Mouse (Mus musculus): ENCODE results near the gene Pcca. TPM values are rescaled to one million over a fixed set of nuclear protein-coding genes. Genes with fewer than 3 reads are reported as not detected.

The Pcca gene
- polyA plus RNA-seq, 1 experiment = 7.2 TPM

DNA sequence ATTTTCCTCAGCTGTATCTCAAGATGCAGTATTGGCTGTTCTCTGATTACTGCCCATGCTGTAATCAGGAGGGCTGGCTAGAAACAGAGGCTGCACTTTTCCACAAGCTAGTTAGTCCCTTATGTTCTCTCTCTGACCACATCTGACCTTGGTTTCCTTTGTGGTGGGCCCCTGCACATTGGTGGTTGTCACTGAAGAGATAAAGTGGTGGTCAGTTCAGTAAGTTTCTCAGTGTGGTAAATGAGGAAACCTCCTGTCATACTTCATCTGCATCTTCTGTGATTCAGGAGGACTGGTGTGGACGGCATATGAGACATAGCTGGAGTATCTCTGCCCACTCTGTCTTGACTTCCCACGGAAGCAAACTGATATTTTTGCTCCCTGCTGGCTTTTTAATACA is 254.1 kb downstream of the Pcca start:
- no peak for DNase-seq
- H3K27me3 ChIP-seq (ENCODE audit: control insufficient read depth, insufficient read depth, low read length) = no peaks in the 10 kb centered on the region
- H3K4me1 ChIP-seq (replicated peaks; ENCODE audit: control insufficient read depth, insufficient read depth, low read length) = no peaks in the 10 kb centered on the region
- TF ChIP-seq POLR2A (IDR thresholded peaks at IDR 0.05; ENCODE audit: control insufficient read depth, extremely low read depth, insufficient read depth, low read length, poor library complexity) (no peak), CTCF (IDR thresholded peaks at IDR 0.05; ENCODE audit: borderline replicate concordance, control insufficient read depth, extremely low read depth, insufficient read depth, low read length, poor library complexity) (no peak)
- no peaks in the 10 kb centered on the region for H3K36me3 ChIP-seq (ENCODE audit: control insufficient read depth, insufficient read depth, low read length)
- no peak overlapping the region for H3K27ac ChIP-seq (ENCODE audit: control insufficient read depth, insufficient read depth, low read length)
- WGBS = 46% methylated on average over 2 of the region's 2 CpGs
- no peak overlapping the region for H3K4me3 ChIP-seq (ENCODE audit: control insufficient read depth, insufficient read depth, low read length)

DNA sequence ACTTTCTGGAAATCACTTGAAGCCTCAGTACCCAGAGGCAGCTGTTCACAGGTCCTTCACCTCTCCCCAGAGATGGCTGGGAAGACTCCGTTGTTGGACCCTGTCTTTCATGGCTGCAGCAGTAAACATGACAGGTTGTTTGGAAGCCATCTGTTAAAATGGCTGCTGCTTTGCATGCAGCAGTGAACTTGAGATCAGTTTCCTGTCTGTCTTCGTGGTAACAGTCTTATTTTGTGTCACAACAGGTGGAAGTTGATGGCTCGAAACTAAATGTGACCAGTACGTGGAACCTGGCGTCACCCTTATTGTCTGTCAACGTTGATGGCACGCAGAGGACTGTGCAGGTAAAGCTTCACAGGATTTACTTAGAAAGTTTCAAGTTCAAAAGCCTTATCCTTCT is 256.0 kb downstream of the Pcca start:
- H3K27me3 ChIP-seq (ENCODE audit: control insufficient read depth, insufficient read depth, low read length) = no peaks in the 10 kb centered on the region

DNA sequence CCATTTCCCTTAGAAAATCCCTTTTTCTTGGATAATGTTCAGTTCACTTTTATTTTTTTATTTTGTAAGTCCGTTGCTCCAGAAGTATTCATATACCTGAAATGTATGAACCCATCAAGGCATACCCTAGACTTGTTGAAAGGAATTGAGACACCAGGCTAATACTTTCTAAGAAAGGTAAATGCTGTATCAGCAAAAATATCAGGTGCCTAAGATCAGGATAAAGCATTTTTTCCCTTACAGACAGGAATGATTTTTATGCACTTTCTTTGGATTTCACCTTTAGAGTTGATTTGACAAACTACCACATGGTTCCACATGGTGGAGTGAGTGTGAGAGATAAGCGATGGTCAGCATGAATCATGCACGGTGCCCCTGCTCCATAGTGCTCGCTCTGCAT is 259.2 kb downstream of the Pcca start:
- no peaks in the 10 kb centered on the region for H3K36me3 ChIP-seq (ENCODE audit: control insufficient read depth, insufficient read depth, low read length)
- DNase-seq = no peak
- 96% methylated on average over 4 of the region's 4 CpGs for WGBS
- no peaks in the 10 kb centered on the region for H3K27me3 ChIP-seq (ENCODE audit: control insufficient read depth, insufficient read depth, low read length)
- no peak for TF ChIP-seq POLR2A (IDR thresholded peaks at IDR 0.05; ENCODE audit: control insufficient read depth, extremely low read depth, insufficient read depth, low read length, poor library complexity)
- no peak for TF ChIP-seq CTCF (IDR thresholded peaks at IDR 0.05; ENCODE audit: borderline replicate concordance, control insufficient read depth, extremely low read depth, insufficient read depth, low read length, poor library complexity)
- no peak overlapping the region for H3K27ac ChIP-seq (ENCODE audit: control insufficient read depth, insufficient read depth, low read length)
- H3K4me1 ChIP-seq (replicated peaks; ENCODE audit: control insufficient read depth, insufficient read depth, low read length) = no peaks in the 10 kb centered on the region
- no peak overlapping the region for H3K4me3 ChIP-seq (ENCODE audit: control insufficient read depth, insufficient read depth, low read length)

More for the DNA sequence above, 256.0 kb downstream of the Pcca start:
- Histone ChIP-seq H3K4me3 (ENCODE audit: control insufficient read depth, insufficient read depth, low read length) (no peak overlapping the region), H3K4me1 (replicated peaks; ENCODE audit: control insufficient read depth, insufficient read depth, low read length) (no peaks in the 10 kb centered on the region), H3K27ac (ENCODE audit: control insufficient read depth, insufficient read depth, low read length) (no peak overlapping the region), H3K36me3 (ENCODE audit: control insufficient read depth, insufficient read depth, low read length) (no peaks in the 10 kb centered on the region)
- DNase-seq = no peak
- 84% methylated on average over 7 of the region's 7 CpGs for WGBS
- TF ChIP-seq POLR2A (IDR thresholded peaks at IDR 0.05; ENCODE audit: control insufficient read depth, extremely low read depth, insufficient read depth, low read length, poor library complexity) (no peak), CTCF (IDR thresholded peaks at IDR 0.05; ENCODE audit: borderline replicate concordance, control insufficient read depth, extremely low read depth, insufficient read depth, low read length, poor library complexity) (no peak)

DNA sequence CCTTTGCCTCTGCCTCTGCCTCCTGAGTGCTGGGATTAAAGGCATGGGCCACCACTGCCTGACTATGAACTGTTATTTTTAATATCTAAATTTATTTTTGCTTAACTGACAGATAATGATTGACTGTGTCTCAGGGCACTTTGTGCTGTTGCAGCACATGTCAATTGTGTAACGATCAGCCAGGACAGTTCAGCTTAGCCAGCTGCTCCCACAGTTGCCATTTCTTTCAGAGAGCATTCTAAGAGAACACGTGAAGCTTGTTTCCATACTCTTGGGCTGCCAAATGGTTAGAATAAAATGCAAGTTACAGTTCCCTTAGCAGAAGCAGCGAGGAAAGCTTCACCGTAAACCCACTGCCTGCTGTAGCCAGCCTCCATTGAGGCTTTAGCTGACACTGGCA is 266.2 kb downstream of the Pcca start:
- no peak for DNase-seq
- Histone ChIP-seq H3K4me3 (ENCODE audit: control insufficient read depth, insufficient read depth, low read length) (no peak overlapping the region), H3K27ac (ENCODE audit: control insufficient read depth, insufficient read depth, low read length) (no peak overlapping the region), H3K4me1 (replicated peaks; ENCODE audit: control insufficient read depth, insufficient read depth, low read length) (no peaks in the 10 kb centered on the region), H3K27me3 (ENCODE audit: control insufficient read depth, insufficient read depth, low read length) (no peaks in the 10 kb centered on the region), H3K36me3 (ENCODE audit: control insufficient read depth, insufficient read depth, low read length) (no peaks in the 10 kb centered on the region)
- 94% methylated on average over 4 of the region's 4 CpGs for WGBS
- TF ChIP-seq CTCF (IDR thresholded peaks at IDR 0.05; ENCODE audit: borderline replicate concordance, control insufficient read depth, extremely low read depth, insufficient read depth, low read length, poor library complexity) (no peak), POLR2A (IDR thresholded peaks at IDR 0.05; ENCODE audit: control insufficient read depth, extremely low read depth, insufficient read depth, low read length, poor library complexity) (no peak)

DNA sequence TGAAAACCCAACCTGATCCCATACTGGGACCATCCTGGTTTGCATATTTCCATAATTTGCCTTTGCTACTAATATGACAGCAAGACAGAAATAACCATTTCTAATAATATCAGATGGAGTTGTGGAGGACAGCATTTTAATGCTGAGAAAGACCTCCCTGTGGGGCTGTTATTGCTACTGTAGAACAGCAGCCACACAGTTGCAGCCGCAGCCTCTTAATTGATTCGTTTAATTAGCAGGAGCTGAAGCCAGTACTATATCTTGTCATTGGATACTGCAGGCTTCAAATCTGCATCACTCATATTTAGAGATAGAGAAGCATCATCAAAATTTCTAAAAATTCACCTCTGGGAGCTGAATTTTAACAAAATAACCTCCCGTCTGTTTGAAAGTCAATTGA is 286.9 kb downstream of the Pcca start:
- WGBS = 98% methylated on average over 3 of the region's 3 CpGs
- Histone ChIP-seq H3K36me3 (ENCODE audit: control insufficient read depth, insufficient read depth, low read length) (no peaks in the 10 kb centered on the region), H3K27ac (ENCODE audit: control insufficient read depth, insufficient read depth, low read length) (no peak overlapping the region), H3K4me1 (replicated peaks; ENCODE audit: control insufficient read depth, insufficient read depth, low read length) (no peaks in the 10 kb centered on the region), H3K4me3 (ENCODE audit: control insufficient read depth, insufficient read depth, low read length) (no peak overlapping the region), H3K27me3 (ENCODE audit: control insufficient read depth, insufficient read depth, low read length) (no peaks in the 10 kb centered on the region)
- no peak for TF ChIP-seq POLR2A (IDR thresholded peaks at IDR 0.05; ENCODE audit: control insufficient read depth, extremely low read depth, insufficient read depth, low read length, poor library complexity)
- no peak for TF ChIP-seq CTCF (IDR thresholded peaks at IDR 0.05; ENCODE audit: borderline replicate concordance, control insufficient read depth, extremely low read depth, insufficient read depth, low read length, poor library complexity)
- DNase-seq = no peak

DNA sequence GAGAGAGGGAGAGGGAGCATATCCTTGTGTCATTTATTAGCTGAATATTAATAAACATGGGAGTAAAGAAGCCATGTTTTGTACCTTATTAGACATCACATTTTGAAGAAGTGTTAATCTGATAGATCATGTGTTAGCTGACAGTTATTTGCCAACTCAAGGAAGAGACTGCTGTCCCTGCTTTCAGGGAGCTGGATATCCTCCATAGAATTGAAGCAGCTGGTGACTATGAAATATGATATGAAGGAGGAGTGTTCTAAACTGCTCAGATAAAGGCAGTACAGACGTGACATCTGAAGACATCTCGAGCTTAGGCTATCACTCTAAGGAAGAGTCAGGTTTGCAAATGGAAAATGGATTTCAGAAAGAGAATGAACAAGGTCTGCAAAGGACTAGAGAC is 289.7 kb downstream of the Pcca start:
- no peak overlapping the region for H3K4me3 ChIP-seq (ENCODE audit: control insufficient read depth, insufficient read depth, low read length)
- H3K4me1 ChIP-seq (replicated peaks; ENCODE audit: control insufficient read depth, insufficient read depth, low read length) = no peaks in the 10 kb centered on the region
- no peak for TF ChIP-seq CTCF (IDR thresholded peaks at IDR 0.05; ENCODE audit: borderline replicate concordance, control insufficient read depth, extremely low read depth, insufficient read depth, low read length, poor library complexity)
- no peaks in the 10 kb centered on the region for H3K36me3 ChIP-seq (ENCODE audit: control insufficient read depth, insufficient read depth, low read length)
- WGBS = 90% methylated on average over 2 of the region's 2 CpGs
- H3K27ac ChIP-seq (ENCODE audit: control insufficient read depth, insufficient read depth, low read length) = no peak overlapping the region
- no peak for DNase-seq
- no peaks in the 10 kb centered on the region for H3K27me3 ChIP-seq (ENCODE audit: control insufficient read depth, insufficient read depth, low read length)

DNA sequence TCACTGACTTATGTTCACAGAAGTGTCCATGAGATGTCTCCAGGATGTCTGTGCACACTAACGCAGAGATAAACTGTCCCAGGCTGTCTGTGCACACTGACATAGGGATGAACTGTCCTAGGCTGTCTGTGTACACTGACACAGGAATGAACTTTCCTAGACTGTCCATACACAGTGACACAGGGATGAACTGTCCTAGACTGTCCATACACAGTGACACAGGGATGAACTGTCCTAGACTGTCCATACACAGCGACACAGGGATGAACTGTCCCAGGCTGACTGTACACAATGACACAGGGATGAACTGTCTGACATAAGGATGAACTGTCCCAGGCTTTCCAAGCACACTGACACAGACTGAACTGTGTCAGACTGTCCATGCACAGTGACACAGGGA is 291.3 kb downstream of the Pcca start:
- H3K27me3 ChIP-seq (ENCODE audit: control insufficient read depth, insufficient read depth, low read length) = no peaks in the 10 kb centered on the region
- H3K36me3 ChIP-seq (ENCODE audit: control insufficient read depth, insufficient read depth, low read length) = no peaks in the 10 kb centered on the region
- H3K27ac ChIP-seq (ENCODE audit: control insufficient read depth, insufficient read depth, low read length) = no peak overlapping the region
- no peak for DNase-seq
- H3K4me3 ChIP-seq (ENCODE audit: control insufficient read depth, insufficient read depth, low read length) = no peak overlapping the region
- 95% methylated on average over 2 of the region's 2 CpGs for WGBS
- no peaks in the 10 kb centered on the region for H3K4me1 ChIP-seq (replicated peaks; ENCODE audit: control insufficient read depth, insufficient read depth, low read length)
- TF ChIP-seq CTCF (IDR thresholded peaks at IDR 0.05; ENCODE audit: borderline replicate concordance, control insufficient read depth, extremely low read depth, insufficient read depth, low read length, poor library complexity) (no peak), POLR2A (IDR thresholded peaks at IDR 0.05; ENCODE audit: control insufficient read depth, extremely low read depth, insufficient read depth, low read length, poor library complexity) (no peak)

All from thymus, adult 2 months (tissue).